Mouse (Mus musculus): Measurements from ENCODE around the gene Ptprcap. TPM values are rescaled to one million over a fixed set of nuclear protein-coding genes. Genes with fewer than 3 reads are reported as not detected.

The Ptprcap gene
- total RNA-seq, 2 experiments from 2014 or later: 38.8 to 73.4 TPM

DNA sequence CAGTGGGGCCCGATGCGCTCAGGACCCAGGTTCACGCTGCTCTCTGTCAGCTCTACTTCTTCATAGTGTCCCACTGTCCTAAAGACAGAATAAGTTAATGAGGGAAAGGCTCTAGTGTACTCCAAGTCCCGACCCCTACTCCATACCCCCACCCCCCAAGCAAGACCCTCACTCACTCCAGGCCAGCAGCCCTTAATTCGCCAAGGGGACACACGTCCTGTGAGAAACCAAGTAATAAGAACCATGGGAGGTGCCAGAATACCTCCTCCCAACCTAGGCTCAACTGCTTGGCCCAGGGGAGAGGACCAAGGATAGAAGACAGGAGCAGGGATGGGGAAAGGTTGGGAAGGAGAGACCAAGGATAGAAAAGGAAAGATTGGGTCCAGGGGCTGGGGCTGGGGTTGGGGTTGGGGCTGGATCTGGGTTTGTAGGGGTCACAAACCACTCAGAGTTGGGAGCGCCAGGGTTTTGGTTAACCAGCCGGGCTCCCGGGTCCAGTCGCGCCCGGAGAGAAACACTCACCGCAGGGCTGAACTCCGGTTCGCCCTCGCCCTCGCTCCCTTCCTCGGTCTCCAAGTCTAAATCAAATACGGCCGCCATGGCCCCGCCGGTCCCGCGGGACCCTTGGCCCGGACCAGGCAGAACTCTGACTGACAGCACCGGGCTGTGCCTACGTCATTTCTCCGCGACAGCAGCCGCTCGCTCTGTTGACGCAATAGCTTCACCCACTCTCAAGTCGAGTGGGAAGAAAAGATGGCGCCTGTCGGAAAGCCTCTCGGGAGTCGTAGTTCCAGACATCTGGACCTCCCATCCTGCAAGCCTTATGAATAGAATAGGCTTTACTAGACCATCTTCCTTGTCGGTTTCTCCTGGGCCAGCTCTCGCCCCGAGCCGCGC is 9.5 kb downstream of the Ptprcap start, which contains the start of gene Rps6kb2:
TSS of gene Rps6kb2 (minus strand) at position 709 of the 897 bp plus-strand sequence.
- ATAC-seq (replicated peaks; ENCODE audit: low FRiP score, poor library complexity, severe bottlenecking): peak; percentile 88

DNA sequence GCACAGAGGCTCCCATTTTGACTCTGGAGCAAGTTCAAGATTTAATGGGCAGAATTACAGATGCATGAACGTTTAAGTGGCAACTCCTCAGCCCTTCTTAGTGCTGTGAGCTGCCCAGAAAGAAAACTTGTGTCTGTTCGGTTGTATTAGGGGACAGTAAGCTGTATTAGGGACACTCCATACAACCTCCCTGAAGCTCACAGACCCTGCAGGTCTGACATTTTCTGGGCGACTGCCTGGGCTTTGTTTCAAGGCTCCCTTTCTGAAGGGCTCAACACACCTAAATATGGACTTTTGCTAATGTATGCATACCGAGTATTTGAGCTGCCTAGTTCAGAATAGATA is 10.1 kb downstream of the Ptprcap start:
- no peak for ATAC-seq (replicated peaks; ENCODE audit: low FRiP score, poor library complexity, severe bottlenecking)

DNA sequence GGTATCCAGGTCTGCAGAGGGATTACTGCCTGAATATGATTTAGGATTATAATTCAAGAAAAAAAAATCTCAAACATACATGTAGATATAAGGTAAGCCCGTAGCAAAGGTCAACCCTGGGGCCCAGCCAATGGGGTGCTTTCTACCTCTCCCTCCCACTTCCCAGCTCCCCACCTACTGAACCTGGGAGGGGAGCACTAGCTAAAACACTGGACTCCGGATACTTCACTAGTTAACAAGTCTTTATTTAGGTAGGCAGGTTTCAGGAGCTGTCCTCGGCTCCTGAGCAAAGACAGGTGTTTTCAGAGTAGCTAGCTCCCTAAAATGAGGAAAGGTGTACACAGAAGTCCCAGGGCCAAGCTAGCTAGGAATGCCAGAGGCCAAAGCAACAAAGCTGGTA is 10.7 kb downstream of the Ptprcap start:
- ATAC-seq (replicated peaks; ENCODE audit: low FRiP score, poor library complexity, severe bottlenecking): no peak

DNA sequence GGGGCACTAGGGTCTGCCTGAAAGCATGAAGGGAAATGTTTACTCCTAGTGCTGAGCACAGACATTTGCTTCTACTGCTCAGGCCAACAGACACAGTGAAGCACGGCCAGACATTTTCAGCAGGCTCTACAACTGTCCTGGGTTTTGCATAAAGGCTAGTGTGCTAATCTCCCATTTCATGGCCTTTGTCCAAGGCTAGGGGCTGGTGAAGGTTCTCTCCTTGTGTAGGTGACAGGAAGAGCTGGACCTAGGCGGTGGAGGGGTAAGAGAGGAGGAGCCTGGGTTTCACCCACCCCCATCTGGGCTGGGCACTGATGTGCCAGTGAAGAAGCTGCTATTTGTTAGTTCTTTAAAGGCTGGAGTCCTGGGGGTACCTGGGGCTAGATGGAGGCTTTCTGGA is 11.3 kb downstream of the Ptprcap start:
- no peak for ATAC-seq (replicated peaks; ENCODE audit: low FRiP score, poor library complexity, severe bottlenecking)

DNA sequence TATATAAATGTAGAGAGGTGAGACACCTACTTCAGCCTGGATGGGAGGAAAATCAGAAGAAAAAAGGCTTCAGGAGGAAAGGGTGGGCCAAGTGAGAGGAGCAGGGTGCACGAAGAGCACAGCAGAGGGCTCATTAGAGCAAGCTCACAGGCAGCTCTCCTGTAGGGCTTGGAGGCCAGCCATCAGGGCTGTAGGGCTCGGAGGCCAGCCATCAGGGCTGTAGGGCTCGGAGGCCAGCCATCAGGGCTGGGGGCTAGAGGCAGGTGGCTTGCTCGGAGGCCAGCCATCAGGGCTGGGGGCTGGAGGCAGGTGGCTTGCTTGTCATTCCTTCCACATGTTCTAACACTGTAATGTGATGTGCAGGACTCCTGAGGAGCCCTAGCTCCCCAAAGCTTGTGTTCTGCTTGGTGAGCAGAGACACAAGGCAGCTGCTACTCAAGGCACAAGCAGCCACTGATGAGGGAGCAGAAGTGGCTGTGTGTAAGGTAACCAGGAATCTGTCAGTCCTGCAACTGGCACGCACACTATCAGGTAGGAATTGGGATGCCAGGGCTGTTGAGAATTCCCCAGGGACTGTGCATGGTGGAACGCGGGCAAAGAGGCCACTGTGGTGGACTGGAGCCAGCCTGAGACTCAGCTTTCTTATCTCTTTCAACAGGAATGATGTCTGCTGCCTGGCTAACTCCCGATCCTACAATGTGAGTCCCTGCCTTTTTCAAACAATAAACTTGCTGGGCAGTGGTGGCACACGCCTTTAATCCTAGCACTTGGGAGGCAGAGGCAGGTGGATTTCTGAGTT is 13.5 kb downstream of the Ptprcap start:
- no peak for ATAC-seq (replicated peaks; ENCODE audit: low FRiP score, poor library complexity, severe bottlenecking)

DNA sequence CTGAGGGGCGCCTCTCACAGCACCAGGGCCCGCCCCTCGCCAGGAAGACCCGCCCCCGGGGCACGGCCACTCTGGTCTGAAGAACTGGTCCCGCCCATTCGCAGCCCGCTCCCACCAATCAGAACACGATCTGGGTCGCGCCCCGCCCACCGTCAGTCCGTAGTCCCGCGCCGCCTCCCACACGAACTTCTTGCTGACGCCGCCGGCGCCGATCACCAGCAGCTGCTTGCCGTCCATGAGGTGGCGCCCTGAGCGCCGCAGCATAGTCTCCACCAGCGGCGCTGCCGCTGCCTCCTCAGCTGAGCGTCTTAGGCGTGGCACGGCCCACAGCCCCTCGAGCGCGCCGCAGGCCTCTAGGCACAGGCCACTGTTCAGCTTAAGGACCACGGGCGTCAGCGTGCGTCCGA is 16.0 kb downstream of the Ptprcap start:
- ATAC-seq (replicated peaks; ENCODE audit: low FRiP score, poor library complexity, severe bottlenecking): peak; percentile 95

DNA sequence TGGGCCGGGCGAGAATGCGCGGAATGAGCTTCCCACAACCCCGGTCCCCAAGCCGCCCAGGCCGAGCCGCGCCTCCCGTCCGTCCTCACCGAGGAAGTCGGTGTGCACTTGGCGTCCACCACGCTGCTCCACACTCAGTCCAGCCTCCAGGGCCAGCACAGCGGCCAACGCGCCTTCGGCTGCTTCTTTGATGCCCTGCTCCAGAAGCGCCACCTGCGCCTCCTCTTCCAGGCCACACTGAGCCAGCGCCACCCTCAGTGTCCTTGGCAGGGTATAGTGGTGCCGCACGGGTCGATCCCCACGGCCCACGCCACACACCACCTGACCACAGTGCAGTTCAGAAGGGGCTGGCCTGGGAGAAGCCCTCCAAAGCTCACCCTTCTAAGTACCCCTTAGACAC is 16.4 kb downstream of the Ptprcap start:
- peak; percentile 9; the same call in 1 of the 2 replicates for ATAC-seq (replicated peaks; ENCODE audit: low FRiP score, poor library complexity, severe bottlenecking)

DNA sequence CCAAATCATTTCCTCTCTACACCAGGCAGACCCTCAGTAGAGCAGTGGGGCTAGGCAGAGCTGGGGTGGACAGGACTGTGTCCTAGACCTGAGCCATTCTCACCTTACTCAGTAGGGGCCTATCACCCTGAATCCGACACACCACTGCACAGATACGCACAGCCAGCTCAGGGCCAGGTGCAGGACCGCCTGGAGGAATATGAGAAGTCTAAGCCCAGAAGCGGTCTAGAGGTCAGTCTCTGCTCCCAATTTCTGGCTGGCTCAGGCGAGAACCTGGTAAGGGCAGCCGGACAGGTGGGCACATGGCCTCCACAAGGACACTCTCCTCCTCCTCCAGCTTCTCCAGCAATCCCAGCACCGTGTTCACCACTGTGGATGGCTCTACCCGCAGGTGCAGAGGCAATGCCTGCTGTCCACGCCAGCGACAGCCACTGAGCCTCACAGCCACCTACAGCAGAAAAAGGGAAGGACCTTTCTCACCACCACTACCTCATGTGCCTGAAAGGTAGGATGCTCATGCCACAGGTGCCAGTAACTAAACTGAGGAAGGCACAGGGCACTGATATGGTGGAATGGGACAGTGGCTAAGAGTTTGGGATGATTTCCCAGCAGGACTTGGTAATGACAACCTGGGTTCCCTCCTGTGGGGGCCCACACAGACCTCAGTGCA is 17.5 kb downstream of the Ptprcap start:
- no peak for ATAC-seq (replicated peaks; ENCODE audit: low FRiP score, poor library complexity, severe bottlenecking)

DNA sequence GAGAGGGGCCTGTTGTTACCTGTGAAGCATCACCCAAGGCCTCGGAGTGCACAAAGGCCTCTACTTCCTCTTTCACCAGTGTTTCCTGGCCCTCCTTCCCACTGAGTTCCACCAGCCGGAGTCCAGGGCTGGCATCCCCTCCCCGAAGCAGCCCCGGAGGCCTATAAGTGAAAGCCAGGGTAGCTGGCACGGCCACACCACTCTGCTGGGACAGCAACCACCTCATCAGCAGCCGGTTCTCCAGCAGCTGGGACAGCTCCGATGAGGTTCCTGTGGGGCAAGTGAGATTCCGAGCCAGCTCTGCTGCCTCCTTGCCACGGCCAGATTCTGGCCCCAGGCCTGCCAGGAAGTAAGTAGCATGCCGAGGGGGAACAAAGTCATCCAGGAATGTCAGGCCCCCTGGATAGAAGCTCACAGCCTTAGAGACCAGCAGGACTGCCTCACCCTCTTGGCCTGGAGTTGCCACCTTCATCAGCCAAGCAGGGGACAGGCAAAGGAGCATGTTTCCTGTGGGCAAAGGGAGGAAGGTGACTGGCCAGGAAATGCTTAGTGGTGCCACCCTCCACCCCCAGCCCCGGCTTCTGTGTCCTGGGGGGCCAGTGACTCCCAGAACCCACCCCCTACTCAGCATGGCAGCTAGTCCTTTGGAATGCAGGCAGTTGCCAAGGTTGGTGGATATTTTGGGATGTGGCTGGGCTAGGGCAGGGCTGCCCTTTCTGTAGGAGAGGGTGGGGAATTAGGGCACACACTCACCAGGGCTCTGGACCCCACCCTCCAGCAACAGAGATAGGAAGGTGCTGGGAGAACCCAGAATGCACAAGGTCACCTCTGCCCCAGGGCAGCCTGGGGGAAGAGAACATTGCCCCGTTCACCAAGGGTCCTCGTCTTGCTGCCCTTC is 18.2 kb downstream of the Ptprcap start:
- no peak for ATAC-seq (replicated peaks; ENCODE audit: low FRiP score, poor library complexity, severe bottlenecking)

DNA sequence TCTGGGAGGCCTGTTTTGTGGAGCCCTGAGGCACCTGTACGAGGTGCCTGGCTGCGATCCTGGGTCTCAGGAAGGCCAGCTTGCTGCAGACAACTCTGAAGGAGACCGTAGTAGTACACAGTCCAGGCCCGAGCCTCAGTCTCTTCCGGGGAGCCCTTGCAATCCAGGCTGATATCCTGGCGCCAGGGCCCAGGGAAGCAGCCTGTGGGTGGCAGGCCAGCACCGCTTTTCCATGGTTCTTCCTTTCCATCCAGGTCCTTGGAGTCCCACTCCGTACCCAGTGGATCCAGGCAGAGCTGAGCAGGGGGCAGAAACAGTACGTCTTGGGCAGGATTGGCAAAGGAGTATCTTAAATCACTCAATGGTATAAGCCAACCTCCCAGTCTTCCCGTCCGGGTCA is 19.5 kb downstream of the Ptprcap start:
- ATAC-seq (replicated peaks; ENCODE audit: low FRiP score, poor library complexity, severe bottlenecking): no peak

DNA sequence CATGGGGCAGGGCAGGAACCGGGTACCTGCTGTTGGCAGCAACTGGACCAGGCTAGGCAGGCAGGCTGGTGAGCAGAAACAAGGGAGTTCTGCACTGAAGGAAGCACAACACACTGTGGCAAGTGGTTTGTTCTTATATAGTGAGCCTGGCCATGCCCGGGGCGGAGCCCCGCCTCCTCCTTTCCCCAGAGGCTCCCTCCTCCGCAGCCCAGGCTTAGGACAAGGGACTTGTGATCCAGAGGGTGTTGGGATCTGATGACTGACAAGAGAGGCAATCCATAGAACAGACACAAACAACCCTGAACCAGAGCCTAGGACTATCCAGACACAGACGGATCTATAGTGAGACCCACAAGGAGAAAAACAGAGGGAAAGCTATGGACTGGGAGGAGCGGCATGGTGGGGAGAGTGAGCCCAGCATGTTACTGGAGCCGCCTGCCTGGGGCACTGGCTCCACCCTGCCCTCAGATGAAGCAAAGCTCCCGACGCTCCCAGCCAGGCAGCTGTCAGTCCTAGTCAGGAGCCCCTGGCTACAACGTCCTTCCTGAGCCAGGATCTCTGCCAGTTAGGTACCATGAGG is 22.1 kb downstream of the Ptprcap start, which contains the start of gene Carns1:
TSS of gene Carns1 (minus strand) at position 112 of the 580 bp plus-strand sequence.
- ATAC-seq (replicated peaks; ENCODE audit: low FRiP score, poor library complexity, severe bottlenecking): no peak

DNA sequence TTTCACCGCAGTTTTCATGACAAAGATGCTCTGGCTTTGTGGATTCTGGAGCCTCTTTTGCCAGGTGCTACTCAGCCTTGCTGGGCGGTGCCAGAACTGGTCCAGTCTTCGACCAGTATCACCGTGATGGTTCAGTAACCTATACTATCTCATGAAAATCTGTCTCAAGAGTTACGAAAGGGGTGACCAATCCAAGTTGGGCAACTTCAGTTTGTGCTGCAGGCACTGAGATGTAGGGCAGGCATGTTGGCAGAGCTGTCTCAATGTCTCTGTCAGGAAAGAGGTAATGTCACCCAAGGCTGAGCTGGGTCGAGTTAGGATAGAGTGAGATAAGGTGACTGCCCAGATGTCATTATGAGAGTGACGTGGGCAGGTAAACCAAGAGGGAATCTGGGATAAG is 27.0 kb downstream of the Ptprcap start:
- ATAC-seq (replicated peaks; ENCODE audit: low FRiP score, poor library complexity, severe bottlenecking): no peak

DNA sequence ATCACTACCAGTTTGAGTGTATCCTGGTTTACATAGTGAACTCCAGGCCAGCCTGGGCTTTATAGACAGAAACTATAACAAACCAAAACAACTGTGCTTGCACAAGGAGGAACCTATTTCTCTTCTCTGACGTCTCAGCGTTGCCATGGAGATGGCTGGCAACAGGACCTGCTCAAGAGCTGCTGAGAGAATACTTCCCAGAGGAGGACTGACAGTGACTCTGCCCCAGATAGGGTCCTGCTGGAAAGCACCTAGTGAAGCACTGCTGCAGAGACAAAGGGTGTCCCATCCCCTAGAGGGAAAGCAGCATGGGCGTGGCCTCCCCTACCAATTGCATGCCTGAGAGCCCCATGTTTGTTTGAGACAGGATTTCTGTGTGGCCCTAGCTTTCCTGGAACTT is 28.5 kb downstream of the Ptprcap start:
- no peak for ATAC-seq (replicated peaks; ENCODE audit: low FRiP score, poor library complexity, severe bottlenecking)

DNA sequence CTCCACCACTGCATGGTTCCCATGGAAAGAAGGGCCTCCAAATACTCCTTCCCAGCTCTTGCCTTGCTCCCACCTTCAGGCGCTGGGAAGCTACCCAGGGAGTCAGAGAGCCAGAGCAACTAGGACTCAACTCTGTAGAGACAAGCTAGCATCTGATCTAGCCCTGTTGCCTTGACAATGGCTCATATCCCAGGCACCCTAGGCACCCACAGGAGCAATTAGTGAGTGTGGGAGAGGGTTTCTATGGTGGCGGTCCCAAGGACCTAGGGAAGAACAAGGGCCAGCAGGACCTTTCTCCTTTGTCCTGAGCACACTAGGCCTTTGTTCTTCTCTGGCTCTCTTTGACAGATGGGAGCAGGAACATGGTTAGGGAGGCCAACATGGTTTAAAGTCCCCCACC is 30.3 kb downstream of the Ptprcap start:
- no peak for ATAC-seq (replicated peaks; ENCODE audit: low FRiP score, poor library complexity, severe bottlenecking)

DNA sequence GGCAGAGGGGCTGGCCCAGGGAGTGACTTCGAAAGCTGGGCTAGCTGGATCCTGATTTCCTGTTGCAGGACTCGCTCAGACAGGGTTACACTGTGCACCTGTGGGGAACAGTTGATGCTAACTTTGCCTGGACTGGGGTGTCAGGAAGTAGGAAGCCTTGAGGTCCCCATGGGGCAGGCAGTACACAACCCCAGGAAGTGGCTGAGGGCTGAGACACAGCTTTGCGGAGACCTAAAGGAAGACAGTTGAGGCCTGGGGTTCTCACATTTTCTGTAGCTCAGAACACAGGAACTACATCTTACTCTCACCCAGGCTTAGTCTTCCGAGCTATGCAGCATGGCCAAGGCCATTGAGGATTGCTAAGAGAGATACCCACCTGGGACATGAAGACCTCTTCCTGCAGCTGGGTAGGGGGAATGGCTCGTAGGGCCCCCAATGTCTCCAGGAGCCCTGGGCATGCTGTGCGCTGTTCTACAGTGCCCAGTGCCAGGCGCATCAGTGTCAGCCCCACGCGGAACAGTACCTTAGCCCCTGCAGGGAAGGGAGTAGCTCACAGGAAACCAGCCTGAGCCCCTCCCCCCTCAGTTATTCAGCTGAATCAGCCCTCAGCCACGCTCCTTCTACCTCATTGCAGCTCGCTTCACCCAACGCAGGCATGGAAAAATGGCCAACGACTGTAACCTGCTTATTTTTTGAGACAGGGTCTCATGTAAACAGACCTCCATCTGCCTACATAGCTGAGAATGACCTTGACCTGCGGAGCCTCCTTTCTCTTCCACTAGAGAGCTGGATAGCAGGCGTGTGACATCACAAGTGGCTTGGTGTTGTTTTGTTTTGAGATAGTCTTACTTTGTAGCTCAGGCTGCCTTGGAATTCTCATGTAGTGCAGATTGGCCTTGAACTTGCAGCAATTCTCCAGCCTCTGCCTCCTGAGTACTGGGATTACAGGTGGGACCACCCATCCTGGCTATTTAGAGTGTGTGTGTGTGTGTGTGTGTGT is 31.9 kb downstream of the Ptprcap start:
- ATAC-seq (replicated peaks; ENCODE audit: low FRiP score, poor library complexity, severe bottlenecking): no peak

DNA sequence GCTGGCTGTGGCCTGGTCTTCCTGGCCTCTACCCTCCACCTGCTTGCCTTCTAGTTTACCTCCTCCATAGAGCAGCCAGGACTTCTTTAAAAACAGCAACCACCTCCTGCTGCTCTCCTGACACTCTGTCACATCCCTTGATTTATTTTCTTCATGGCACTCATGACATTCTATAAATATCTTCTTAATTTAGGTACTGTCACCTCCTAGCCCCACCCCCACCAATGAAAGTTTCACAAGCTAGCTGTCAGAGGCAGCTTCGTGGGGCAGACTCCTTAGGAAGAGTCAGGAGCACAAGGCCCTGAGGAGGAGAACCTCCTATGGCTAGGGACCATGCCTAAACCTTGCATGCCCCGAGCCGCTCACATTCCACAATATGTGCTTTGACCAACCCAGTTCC is 33.9 kb downstream of the Ptprcap start:
- no peak for ATAC-seq (replicated peaks; ENCODE audit: low FRiP score, poor library complexity, severe bottlenecking)

DNA sequence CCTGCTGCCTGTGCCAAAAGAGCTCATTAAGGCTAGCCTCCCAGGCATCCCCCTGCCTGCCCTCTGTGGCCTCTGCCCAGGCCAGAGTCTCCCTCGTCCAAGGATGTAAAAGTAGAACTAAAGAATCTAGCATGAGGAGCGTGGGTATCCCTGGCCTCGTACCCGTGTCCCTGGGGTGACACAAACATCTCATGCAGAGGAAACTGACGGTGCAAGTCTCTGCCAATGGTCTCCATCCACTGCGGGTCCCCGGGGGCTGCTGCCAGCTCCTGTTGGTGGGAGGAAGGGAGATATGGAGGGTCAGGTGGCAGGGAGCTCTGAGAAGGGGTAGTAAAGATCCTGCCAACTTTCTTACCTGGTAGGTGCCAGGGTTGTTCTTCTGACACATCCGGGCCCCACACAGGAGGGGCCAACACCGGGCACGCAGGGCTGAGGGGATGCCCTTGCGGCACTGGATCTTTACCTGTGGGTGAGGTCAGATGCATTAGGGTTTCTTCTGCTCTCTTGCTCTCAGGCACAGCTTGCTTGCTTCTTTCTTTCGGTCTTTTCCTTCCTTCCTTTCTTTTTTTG is 35.7 kb downstream of the Ptprcap start:
- ATAC-seq (replicated peaks; ENCODE audit: low FRiP score, poor library complexity, severe bottlenecking): no peak

Data from erythroid progenitor cell, adult 5-6 weeks (primary cell).